Mouse (Mus musculus) stomach, embryonic 16.5 days (tissue): ENCODE data around the gene Pde1c. TPM values are rescaled to one million over a fixed set of nuclear protein-coding genes. Genes with fewer than 3 reads are reported as not detected.

Source experiments
- ATAC-seq: fragments of 200-750 bp; cut with Nextera tagmentation; 2 replicates; pipeline ENCODE4 v1.8.0; 2017; ENCODE audit warnings: moderate number of reproducible peaks, moderate TSS enrichment; ENCODE audit not compliant: insufficient read depth, low FRiP score
- H3K27ac ChIP-seq: fragments of 300-500 bp; sonication (generic); 2 replicates; pipeline ENCODE4 v1.5.1; 2014; ENCODE audit warnings: low read length
- H3K27me3 ChIP-seq: fragments of 300-500 bp; sonication (generic); 2 replicates; pipeline ENCODE4 v1.6.1; 2014; ENCODE audit warnings: low read length, control low read depth, mixed read lengths; ENCODE audit not compliant: control insufficient read depth, insufficient read depth
- H3K36me3 ChIP-seq: fragments of 300-500 bp; sonication (generic); 2 replicates; pipeline ENCODE4 v1.6.1; 2014; ENCODE audit warnings: low read length; ENCODE audit not compliant: control insufficient read depth, insufficient read depth
- H3K4me1 ChIP-seq: fragments of 300-500 bp; sonication (generic); 2 replicates; pipeline ENCODE4 v1.6.1; 2014; ENCODE audit warnings: low read length, control low read depth, mixed read lengths; ENCODE audit not compliant: control insufficient read depth, insufficient read depth
- H3K4me2 ChIP-seq: fragments of 300-500 bp; sonication (generic); 2 replicates; pipeline ENCODE4 v1.6.1; 2014; ENCODE audit warnings: low read depth, low read length, mixed read lengths
- H3K4me3 ChIP-seq: fragments of 300-500 bp; sonication (generic); replicated peaks from 2 replicates; pipeline ENCODE4 v1.5.1; 2014; ENCODE audit warnings: mild to moderate bottlenecking, low read length
- H3K9ac ChIP-seq: fragments of 300-500 bp; sonication (generic); 2 replicates; pipeline ENCODE4 v1.6.1; 2014; ENCODE audit warnings: low read length
- H3K9me3 ChIP-seq: fragments of 300-500 bp; sonication (generic); replicated peaks from 2 replicates; pipeline ENCODE4 v1.6.1; 2016; ENCODE audit warnings: low read length, control low read depth; ENCODE audit not compliant: control insufficient read depth
- WGBS: fragments of 180-500 bp; shearing (Covaris S2); extraction: QIAGEN DNeasy Blood & Tissue Kit; methylation state at CpG from one replicate; pipeline ENCODE4 v1.1.7; 2014; 5-methylcytosine and 5-hydroxymethylcytosine counted together
- polyA plus RNA-seq: library from polyadenylated mRNA; unstranded; fragments of >200 nt; fragmentation: Nextera tagmentation; extraction: Ambion mirVana; gene quantifications from 2 replicates; pipeline ENCODE4 v1.2.1, GENCODE M21; 2015

The Pde1c gene
- polyA plus RNA-seq, 1 experiment from 2014 or later: 2.7 TPM

- no peak overlapping the region for H3K27ac ChIP-seq
- no peak for ATAC-seq
- no peaks in the 10 kb centered on the region for H3K27me3 ChIP-seq
- H3K9ac ChIP-seq: no peak overlapping the region
- H3K4me2 ChIP-seq: no peak overlapping the region
- H3K36me3 ChIP-seq: no peaks in the 10 kb centered on the region
- no peaks in the 10 kb centered on the region for H3K9me3 ChIP-seq
- no peaks in the 10 kb centered on the region for H3K4me1 ChIP-seq
- H3K4me3 ChIP-seq: no peak overlapping the region
- 75% methylated on average over 3 of the region's 3 CpGs for WGBS
Observed at GRCm38 (mm10) chr6:56555848-56556247, 13.1 kb downstream of the Pde1c start.

GRCm38 (mm10) chr6:56555382-56555781, 13.5 kb downstream of the Pde1c start:
- no peaks in the 10 kb centered on the region for H3K4me1 ChIP-seq
- no peak overlapping the region for H3K4me2 ChIP-seq
- H3K36me3 ChIP-seq: no peaks in the 10 kb centered on the region
- no peaks in the 10 kb centered on the region for H3K27me3 ChIP-seq
- no peaks in the 10 kb centered on the region for H3K9me3 ChIP-seq
- no peak overlapping the region for H3K4me3 ChIP-seq
- no peak for ATAC-seq
- H3K27ac ChIP-seq: no peak overlapping the region
- H3K9ac ChIP-seq: no peak overlapping the region
- 70% methylated on average over 4 of the region's 4 CpGs for WGBS

GRCm38 (mm10) chr6:56551022-56551421, 17.9 kb downstream of the Pde1c start:
- Histone ChIP-seq H3K4me2 (no peak overlapping the region), H3K9ac (no peak overlapping the region)
- 74% methylated on average over 4 of the region's 4 CpGs for WGBS

GRCm38 (mm10) chr6:56540247-56540646, 28.7 kb downstream of the Pde1c start:
- no peak overlapping the region for H3K9ac ChIP-seq
- 58% methylated on average over 5 of the region's 5 CpGs for WGBS
- no peaks in the 10 kb centered on the region for H3K4me1 ChIP-seq
- H3K27ac ChIP-seq: no peak overlapping the region
- no peak for ATAC-seq
- no peaks in the 10 kb centered on the region for H3K36me3 ChIP-seq
- H3K27me3 ChIP-seq: no peaks in the 10 kb centered on the region
- H3K9me3 ChIP-seq: no peaks in the 10 kb centered on the region
- no peak overlapping the region for H3K4me2 ChIP-seq
- H3K4me3 ChIP-seq: no peak overlapping the region

More at GRCm38 (mm10) chr6:56551022-56551421, 17.9 kb downstream of the Pde1c start:
- no peak for ATAC-seq
- no peaks in the 10 kb centered on the region for H3K27me3 ChIP-seq
- no peaks in the 10 kb centered on the region for H3K9me3 ChIP-seq
- no peaks in the 10 kb centered on the region for H3K36me3 ChIP-seq
- no peak overlapping the region for H3K4me3 ChIP-seq
- no peak overlapping the region for H3K27ac ChIP-seq
- no peaks in the 10 kb centered on the region for H3K4me1 ChIP-seq

GRCm38 (mm10) chr6:56534653-56535052, 34.2 kb downstream of the Pde1c start:
- no peak overlapping the region for H3K27ac ChIP-seq
- no peaks in the 10 kb centered on the region for H3K36me3 ChIP-seq
- no peak overlapping the region for H3K9ac ChIP-seq
- no peak overlapping the region for H3K4me2 ChIP-seq
- no peaks in the 10 kb centered on the region for H3K9me3 ChIP-seq
- H3K27me3 ChIP-seq: no peaks in the 10 kb centered on the region
- H3K4me3 ChIP-seq: no peak overlapping the region
- no peak for ATAC-seq
- H3K4me1 ChIP-seq: no peaks in the 10 kb centered on the region

GRCm38 (mm10) chr6:56532257-56532656, 36.6 kb downstream of the Pde1c start:
- no peak overlapping the region for H3K4me2 ChIP-seq
- no peaks in the 10 kb centered on the region for H3K27me3 ChIP-seq
- H3K27ac ChIP-seq: no peak overlapping the region
- H3K9me3 ChIP-seq: no peaks in the 10 kb centered on the region
- H3K9ac ChIP-seq: no peak overlapping the region
- no peak overlapping the region for H3K4me3 ChIP-seq
- WGBS: 72% methylated on average over 2 of the region's 2 CpGs
- ATAC-seq: no peak
- no peaks in the 10 kb centered on the region for H3K4me1 ChIP-seq
- H3K36me3 ChIP-seq: no peaks in the 10 kb centered on the region

- H3K4me1 ChIP-seq: no peaks in the 10 kb centered on the region
- no peak overlapping the region for H3K4me2 ChIP-seq
- H3K27ac ChIP-seq: no peak overlapping the region
- no peaks in the 10 kb centered on the region for H3K36me3 ChIP-seq
- no peaks in the 10 kb centered on the region for H3K27me3 ChIP-seq
- H3K4me3 ChIP-seq: no peak overlapping the region
- H3K9ac ChIP-seq: no peak overlapping the region
- WGBS: 87% methylated on average over 6 of the region's 6 CpGs
- no peak for ATAC-seq
- no peaks in the 10 kb centered on the region for H3K9me3 ChIP-seq
Observed at GRCm38 (mm10) chr6:56523938-56524866, 44.7 kb downstream of the Pde1c start.

- no peak overlapping the region for H3K9ac ChIP-seq
- WGBS: 60% methylated on average over 5 of the region's 5 CpGs
- H3K27me3 ChIP-seq: no peaks in the 10 kb centered on the region
- no peak overlapping the region for H3K4me3 ChIP-seq
- no peaks in the 10 kb centered on the region for H3K4me1 ChIP-seq
- ATAC-seq: no peak
- no peaks in the 10 kb centered on the region for H3K9me3 ChIP-seq
- H3K36me3 ChIP-seq: no peaks in the 10 kb centered on the region
- H3K27ac ChIP-seq: no peak overlapping the region
- no peak overlapping the region for H3K4me2 ChIP-seq
Observed at GRCm38 (mm10) chr6:56489161-56489560, 79.7 kb downstream of the Pde1c start.

- no peaks in the 10 kb centered on the region for H3K27me3 ChIP-seq
- H3K9me3 ChIP-seq: no peaks in the 10 kb centered on the region
- no peak overlapping the region for H3K4me2 ChIP-seq
- no peak overlapping the region for H3K9ac ChIP-seq
- no peak overlapping the region for H3K27ac ChIP-seq
- no peaks in the 10 kb centered on the region for H3K36me3 ChIP-seq
- WGBS: 68% methylated on average over 3 of the region's 3 CpGs
- H3K4me1 ChIP-seq: no peaks in the 10 kb centered on the region
- no peak for ATAC-seq
- H3K4me3 ChIP-seq: no peak overlapping the region
Observed at GRCm38 (mm10) chr6:56485078-56485477, 83.8 kb downstream of the Pde1c start.
